Mouse (Mus musculus): Measurements from ENCODE around the gene Dazap2. TPM values are rescaled to one million over a fixed set of nuclear protein-coding genes. Genes with fewer than 3 reads are reported as not detected.

Dazap2 gene
- 231 and 240 TPM in 2 replicates for polyA plus RNA-seq (2016; fragmentation: Nextera tagmentation; extraction: Ambion mirVana)

GRCm38 (mm10) chr15:100614996-100615824, at the start of gene Dazap2:
Gene Dazap2 (plus strand): TSS chr15:100615349.
- no peaks in the 10 kb centered on the region for H3K9me3 ChIP-seq
- peak within 1 kb of the TSS; percentile 93 for H3K4me3 ChIP-seq
- under 1% methylated on average over 99 of the region's 99 CpGs for WGBS
- H3K27ac ChIP-seq, result peak within 1 kb of the TSS; percentile 97
- DNase-seq (ENCODE audit: low spot score), result peak; percentile 99
- H3K36me3 ChIP-seq, result peaks cover 33% of the 10 kb centered on the region
- H3K4me1 ChIP-seq (replicated peaks), result peaks cover 32% of the 10 kb centered on the region
- peaks cover 25% of the 10 kb centered on the region for H3K27me3 ChIP-seq (ENCODE audit: insufficient read depth, poor library complexity, severe bottlenecking)

- Histone ChIP-seq H3K27me3 (ENCODE audit: insufficient read depth, poor library complexity, severe bottlenecking) (no peaks in the 10 kb centered on the region), H3K4me1 (replicated peaks) (no peaks in the 10 kb centered on the region), H3K9me3 (no peaks in the 10 kb centered on the region), H3K27ac (no peak overlapping the region), H3K4me3 (no peak overlapping the region), H3K36me3 (no peaks in the 10 kb centered on the region)
- DNase-seq (ENCODE audit: low spot score), result no peak
- 81% methylated on average over 2 of the region's 2 CpGs for WGBS
Measured at GRCm38 (mm10) chr15:100566531-100566930, 48.6 kb upstream of the Dazap2 start.

- no peak for DNase-seq (ENCODE audit: low spot score)
- 64% methylated on average over 3 of the region's 3 CpGs for WGBS
Measured at GRCm38 (mm10) chr15:100569239-100569638, 45.9 kb upstream of the Dazap2 start.

DNA sequence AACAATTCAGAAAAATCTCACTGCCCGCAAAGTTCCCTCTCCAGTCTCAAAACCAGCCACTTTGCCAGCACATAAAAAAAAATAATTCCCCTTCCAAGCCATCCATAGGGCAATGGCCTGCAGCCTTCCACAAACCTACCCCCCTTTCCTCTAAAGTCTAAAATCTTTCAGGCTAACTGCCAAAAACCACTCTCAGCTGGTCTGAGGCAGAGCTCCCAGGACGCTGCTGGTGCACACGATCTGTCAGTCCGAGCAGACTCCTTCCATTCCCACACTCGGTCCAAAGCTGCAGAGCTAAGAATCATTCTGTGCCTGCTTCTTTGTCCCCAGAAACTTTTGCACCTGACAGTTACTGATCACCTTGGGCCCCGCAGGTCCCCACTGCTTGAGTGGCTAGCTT, 41.2 kb upstream of the Dazap2 start:
- no peak for DNase-seq (ENCODE audit: low spot score)
- no peak overlapping the region for H3K4me3 ChIP-seq
- WGBS, result 81% methylated on average over 6 of the region's 6 CpGs
- H3K36me3 ChIP-seq, result peaks cover 13% of the 10 kb centered on the region; the same call in 1 of the 2 replicates
- 0 out of 2 replicates have a peak, but pooled peaks cover 3% of the 10 kb centered on the region for H3K27me3 ChIP-seq (ENCODE audit: insufficient read depth, poor library complexity, severe bottlenecking)
- peaks cover 5% of the 10 kb centered on the region; the same call in 1 of the 2 replicates for H3K4me1 ChIP-seq (replicated peaks)
- H3K27ac ChIP-seq, result no peak overlapping the region
- no peaks in the 10 kb centered on the region for H3K9me3 ChIP-seq

More at GRCm38 (mm10) chr15:100569239-100569638, 45.9 kb upstream of the Dazap2 start:
- Histone ChIP-seq H3K36me3 (no peaks in the 10 kb centered on the region), H3K27ac (no peak overlapping the region), H3K4me3 (no peak overlapping the region), H3K9me3 (no peaks in the 10 kb centered on the region), H3K27me3 (ENCODE audit: insufficient read depth, poor library complexity, severe bottlenecking) (no peaks in the 10 kb centered on the region), H3K4me1 (replicated peaks) (peaks cover 5% of the 10 kb centered on the region; the same call in 1 of the 2 replicates)

DNA sequence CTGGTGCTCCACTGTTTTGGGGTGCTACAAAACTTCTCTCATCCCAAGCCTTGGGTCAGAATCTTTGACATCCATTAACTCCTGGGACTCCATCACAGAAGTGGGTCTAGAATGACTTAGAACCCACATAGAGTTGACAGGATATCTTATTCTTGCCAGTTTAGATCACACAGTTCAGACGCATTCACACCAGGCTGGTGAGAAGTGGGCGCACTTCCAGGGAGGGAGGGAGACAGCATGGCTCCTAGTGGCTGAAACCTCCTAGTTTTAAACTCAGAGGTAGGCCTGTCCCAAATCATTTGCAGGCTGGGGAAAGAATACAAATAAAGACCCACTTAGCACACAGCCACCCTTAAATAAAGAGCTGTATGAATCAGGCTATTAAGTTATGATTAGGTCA, 40.8 kb upstream of the Dazap2 start:
- Histone ChIP-seq H3K4me3 (no peak overlapping the region), H3K27ac (no peak overlapping the region), H3K27me3 (ENCODE audit: insufficient read depth, poor library complexity, severe bottlenecking) (0 out of 2 replicates have a peak, but pooled peaks cover 3% of the 10 kb centered on the region), H3K36me3 (peaks cover 13% of the 10 kb centered on the region; the same call in 1 of the 2 replicates), H3K9me3 (no peaks in the 10 kb centered on the region), H3K4me1 (replicated peaks) (peaks cover 5% of the 10 kb centered on the region; the same call in 1 of the 2 replicates)
- 73% methylated on average over 2 of the region's 2 CpGs for WGBS
- DNase-seq (ENCODE audit: low spot score), result no peak

DNA sequence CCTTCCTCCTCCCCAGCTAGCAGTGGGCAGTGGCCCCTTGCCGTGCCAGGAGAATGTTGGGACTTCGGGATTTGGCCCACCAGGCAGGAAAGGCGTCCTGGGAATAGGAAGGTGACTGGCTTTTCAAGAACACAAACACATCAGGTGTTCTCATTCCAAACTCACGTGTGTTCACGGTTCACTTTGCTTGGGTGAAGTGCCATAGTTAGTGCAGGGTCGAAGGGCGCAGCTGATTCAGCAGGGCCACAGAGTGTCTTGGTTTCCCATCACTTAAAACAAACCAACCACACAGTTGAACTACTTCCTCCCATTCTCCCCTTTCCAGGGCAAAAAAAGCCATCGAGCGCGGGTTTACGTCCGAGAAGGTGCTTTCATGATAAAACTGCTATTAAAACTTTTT, 39.8 kb upstream of the Dazap2 start:
- WGBS, result 87% methylated on average over 12 of the region's 12 CpGs
- no peak overlapping the region for H3K27ac ChIP-seq
- no peaks in the 10 kb centered on the region for H3K9me3 ChIP-seq
- H3K4me3 ChIP-seq, result no peak overlapping the region
- no peak for DNase-seq (ENCODE audit: low spot score)
- H3K4me1 ChIP-seq (replicated peaks), result peaks cover 5% of the 10 kb centered on the region; the same call in 1 of the 2 replicates
- H3K36me3 ChIP-seq, result peaks cover 23% of the 10 kb centered on the region; the same call in 1 of the 2 replicates
- 0 out of 2 replicates have a peak, but pooled peaks cover 3% of the 10 kb centered on the region for H3K27me3 ChIP-seq (ENCODE audit: insufficient read depth, poor library complexity, severe bottlenecking)

- 90% methylated on average over 6 of the region's 6 CpGs for WGBS
- DNase-seq (ENCODE audit: low spot score), result no peak
- Histone ChIP-seq H3K9me3 (no peaks in the 10 kb centered on the region), H3K36me3 (peaks cover 27% of the 10 kb centered on the region; the same call in 1 of the 2 replicates), H3K4me1 (replicated peaks) (peaks cover 5% of the 10 kb centered on the region; the same call in 1 of the 2 replicates), H3K27me3 (ENCODE audit: insufficient read depth, poor library complexity, severe bottlenecking) (0 out of 2 replicates have a peak, but pooled peaks cover 3% of the 10 kb centered on the region), H3K4me3 (no peak overlapping the region), H3K27ac (no peak overlapping the region)
Measured at GRCm38 (mm10) chr15:100576392-100576791, 38.8 kb upstream of the Dazap2 start.

- no peak overlapping the region for H3K4me3 ChIP-seq
- H3K9me3 ChIP-seq, result no peaks in the 10 kb centered on the region
- H3K27me3 ChIP-seq (ENCODE audit: insufficient read depth, poor library complexity, severe bottlenecking), result 0 out of 2 replicates have a peak, but pooled peaks cover 3% of the 10 kb centered on the region
- 88% methylated on average over 6 of the region's 6 CpGs for WGBS
- H3K4me1 ChIP-seq (replicated peaks), result peaks cover 5% of the 10 kb centered on the region; the same call in 1 of the 2 replicates
- H3K36me3 ChIP-seq, result peaks cover 27% of the 10 kb centered on the region; the same call in 1 of the 2 replicates
- DNase-seq (ENCODE audit: low spot score), result no peak
- no peak overlapping the region for H3K27ac ChIP-seq
Measured at GRCm38 (mm10) chr15:100576810-100577209, 38.3 kb upstream of the Dazap2 start.

DNA sequence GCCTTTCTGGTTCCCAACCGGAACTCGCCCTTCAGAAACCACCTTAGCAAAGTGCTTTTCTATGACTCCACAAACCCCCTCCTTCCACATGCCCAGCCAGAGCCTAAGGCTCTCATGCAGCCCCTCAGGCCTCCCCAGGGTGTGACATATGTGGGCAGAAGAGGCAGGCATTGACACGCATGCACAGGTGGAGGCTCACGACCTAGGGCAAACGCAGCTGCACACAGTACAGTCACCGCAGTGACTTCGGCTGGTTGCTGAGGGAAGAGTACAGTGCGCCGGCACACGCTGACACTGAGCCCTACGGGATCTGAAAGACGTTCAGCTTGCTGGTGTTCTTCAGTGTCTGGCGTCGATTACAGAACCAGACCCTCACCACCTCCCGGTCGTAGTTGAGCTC, 37.2 kb upstream of the Dazap2 start:
- no peak overlapping the region for H3K4me3 ChIP-seq
- WGBS, result 89% methylated on average over 16 of the region's 16 CpGs
- H3K9me3 ChIP-seq, result no peaks in the 10 kb centered on the region
- no peak for DNase-seq (ENCODE audit: low spot score)
- peaks cover 5% of the 10 kb centered on the region; the same call in 1 of the 2 replicates for H3K4me1 ChIP-seq (replicated peaks)
- H3K27me3 ChIP-seq (ENCODE audit: insufficient read depth, poor library complexity, severe bottlenecking), result peaks cover 5% of the 10 kb centered on the region; the same call in 1 of the 2 replicates
- H3K36me3 ChIP-seq, result peaks cover 27% of the 10 kb centered on the region; the same call in 1 of the 2 replicates
- no peak overlapping the region for H3K27ac ChIP-seq

- no peak for DNase-seq (ENCODE audit: low spot score)
- Histone ChIP-seq H3K4me1 (replicated peaks) (no peaks in the 10 kb centered on the region), H3K4me3 (no peak overlapping the region), H3K27me3 (ENCODE audit: insufficient read depth, poor library complexity, severe bottlenecking) (peaks cover 17% of the 10 kb centered on the region), H3K27ac (no peak overlapping the region), H3K36me3 (peaks cover 34% of the 10 kb centered on the region; the same call in 1 of the 2 replicates), H3K9me3 (no peaks in the 10 kb centered on the region)
- WGBS, result 90% methylated on average over 10 of the region's 10 CpGs
Measured at GRCm38 (mm10) chr15:100580108-100580507, 35.0 kb upstream of the Dazap2 start.

GRCm38 (mm10) chr15:100585931-100586330, 29.2 kb upstream of the Dazap2 start:
- Histone ChIP-seq H3K36me3 (peaks cover 26% of the 10 kb centered on the region), H3K4me1 (replicated peaks) (peaks cover 20% of the 10 kb centered on the region; the same call in 1 of the 2 replicates), H3K27me3 (ENCODE audit: insufficient read depth, poor library complexity, severe bottlenecking) (peaks cover 15% of the 10 kb centered on the region), H3K9me3 (no peaks in the 10 kb centered on the region), H3K4me3 (no peak overlapping the region), H3K27ac (no peak overlapping the region)
- DNase-seq (ENCODE audit: low spot score), result no peak
- WGBS, result 93% methylated on average over 16 of the region's 16 CpGs

DNA sequence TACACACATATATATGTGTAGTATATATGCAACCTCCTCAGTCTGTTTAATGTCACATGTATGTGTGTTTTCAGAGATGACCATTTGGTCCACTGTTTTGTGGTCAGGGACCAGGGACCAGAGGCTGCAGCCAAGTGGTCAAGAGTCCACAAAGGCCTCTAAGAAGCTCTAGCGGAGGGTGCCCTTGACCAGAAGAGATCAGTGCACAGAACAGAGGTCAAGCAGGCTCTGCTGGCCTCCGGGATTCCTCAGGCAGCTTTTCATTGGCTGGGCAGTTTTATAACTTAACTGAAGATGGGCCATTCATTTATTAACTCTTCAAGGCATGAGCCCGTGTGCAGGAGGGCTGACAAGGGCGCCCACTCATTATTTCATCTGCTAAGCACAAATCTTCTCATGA, 28.0 kb upstream of the Dazap2 start:
- Histone ChIP-seq H3K36me3 (peaks cover 26% of the 10 kb centered on the region), H3K9me3 (no peaks in the 10 kb centered on the region), H3K4me3 (no peak overlapping the region), H3K4me1 (replicated peaks) (peaks cover 20% of the 10 kb centered on the region; the same call in 1 of the 2 replicates), H3K27me3 (ENCODE audit: insufficient read depth, poor library complexity, severe bottlenecking) (peaks cover 15% of the 10 kb centered on the region), H3K27ac (no peak overlapping the region)
- DNase-seq (ENCODE audit: low spot score), result no peak
- WGBS, result 81% methylated on average over 4 of the region's 4 CpGs

- H3K9me3 ChIP-seq, result no peaks in the 10 kb centered on the region
Measured at GRCm38 (mm10) chr15:100588297-100588696, 26.9 kb upstream of the Dazap2 start.

More at GRCm38 (mm10) chr15:100588297-100588696, 26.9 kb upstream of the Dazap2 start:
- peaks cover 20% of the 10 kb centered on the region; the same call in 1 of the 2 replicates for H3K4me1 ChIP-seq (replicated peaks)
- H3K27ac ChIP-seq, result no peak overlapping the region
- WGBS, result 79% methylated on average over 6 of the region's 6 CpGs
- no peak overlapping the region for H3K4me3 ChIP-seq
- no peak for DNase-seq (ENCODE audit: low spot score)
- H3K27me3 ChIP-seq (ENCODE audit: insufficient read depth, poor library complexity, severe bottlenecking), result peaks cover 9% of the 10 kb centered on the region
- peaks cover 26% of the 10 kb centered on the region for H3K36me3 ChIP-seq
